Mouse (Mus musculus): ENCODE results near the gene Eef1a1. TPM values are rescaled to one million over a fixed set of nuclear protein-coding genes. Genes with fewer than 3 reads are reported as not detected.
A peak's percentile ranks its signal among the peaks of the same experiment; 100 is the strongest.
"Not testable (repeated sequence)": the region's sequence is repeated elsewhere in the genome, so short reads cannot be mapped to it uniquely, and the experiment has no call there.

Eef1a1 gene
- polyA plus RNA-seq, 1 experiment from 2014 or later: 3,749 TPM

- H3K27ac ChIP-seq: no peak overlapping the region
- H3K9me3 ChIP-seq (ENCODE audit: control insufficient read depth, low read length): no peaks in the 10 kb centered on the region
- DNase-seq (ENCODE audit: low spot score) (no peak), ATAC-seq (ENCODE audit: low FRiP score) (no peak)
- H3K4me2 ChIP-seq (replicated peaks): no peak overlapping the region
- H3K9ac ChIP-seq: no peak overlapping the region
- WGBS: 93% methylated on average over 2 of the region's 2 CpGs
- no peaks in the 10 kb centered on the region for H3K4me1 ChIP-seq (replicated peaks; ENCODE audit: control insufficient read depth, insufficient read depth, low read length)
- no peaks in the 10 kb centered on the region for H3K27me3 ChIP-seq (ENCODE audit: control insufficient read depth, insufficient read depth, low read length)
- H3K4me3 ChIP-seq (replicated peaks; ENCODE audit: low read length): no peak overlapping the region
- H3K36me3 ChIP-seq (replicated peaks; ENCODE audit: control insufficient read depth, insufficient read depth): no peaks in the 10 kb centered on the region
Observed at GRCm38 (mm10) chr9:78526206-78526605, 37.3 kb upstream of the Eef1a1 start.

- no peak overlapping the region for H3K4me3 ChIP-seq (replicated peaks; ENCODE audit: low read length)
- ATAC-seq (ENCODE audit: low FRiP score): no peak
- H3K4me2 ChIP-seq (replicated peaks): no peak overlapping the region
- H3K27me3 ChIP-seq (ENCODE audit: control insufficient read depth, insufficient read depth, low read length): no peaks in the 10 kb centered on the region
- no peaks in the 10 kb centered on the region for H3K4me1 ChIP-seq (replicated peaks; ENCODE audit: control insufficient read depth, insufficient read depth, low read length)
- H3K9ac ChIP-seq: no peak overlapping the region
- H3K36me3 ChIP-seq (replicated peaks; ENCODE audit: control insufficient read depth, insufficient read depth): no peaks in the 10 kb centered on the region
- WGBS: 91% methylated on average over 17 of the region's 17 CpGs
- no peak overlapping the region for H3K27ac ChIP-seq
- no peak for DNase-seq (ENCODE audit: low spot score)
- no peaks in the 10 kb centered on the region for H3K9me3 ChIP-seq (ENCODE audit: control insufficient read depth, low read length)
Observed at GRCm38 (mm10) chr9:78525451-78526135, 36.6 kb upstream of the Eef1a1 start.

DNA sequence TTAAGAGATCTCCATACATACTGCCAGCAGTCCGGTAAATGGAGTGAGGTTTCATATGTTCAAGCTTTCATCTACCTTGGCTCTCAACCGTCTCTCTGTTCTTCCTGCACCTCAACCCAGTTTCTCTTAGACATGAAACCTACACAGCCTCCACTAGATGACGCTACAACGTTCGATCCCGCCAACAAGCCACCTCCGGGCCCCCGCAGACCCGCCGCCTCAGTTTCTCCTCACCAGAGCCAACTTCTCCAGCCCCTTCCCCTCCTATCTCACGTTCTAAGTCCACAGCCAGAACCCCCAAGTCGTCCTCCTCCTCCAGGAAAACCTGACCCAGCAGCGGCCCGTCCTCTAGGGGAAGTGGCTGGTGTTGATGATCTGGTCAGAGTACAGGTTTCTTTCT, 32.7 kb upstream of the Eef1a1 start:
- peaks cover 6% of the 10 kb centered on the region; the same call in 1 of the 2 replicates for H3K4me1 ChIP-seq (replicated peaks; ENCODE audit: control insufficient read depth, insufficient read depth, low read length)
- ATAC-seq (ENCODE audit: low FRiP score) (0 out of 2 replicates have a peak, but pooled peaks have one; percentile 6), DNase-seq (ENCODE audit: low spot score) (peak; percentile 44)
- WGBS: 42% methylated on average over 14 of the region's 14 CpGs
- H3K27me3 ChIP-seq (ENCODE audit: control insufficient read depth, insufficient read depth, low read length): no peaks in the 10 kb centered on the region
- H3K4me3 ChIP-seq (replicated peaks; ENCODE audit: low read length): peak overlapping the region; percentile 38
- no peaks in the 10 kb centered on the region for H3K36me3 ChIP-seq (replicated peaks; ENCODE audit: control insufficient read depth, insufficient read depth)
- H3K9ac ChIP-seq: peak overlapping the region; percentile 58; the same call in 1 of the 2 replicates
- 0 out of 2 replicates have a peak overlapping the region, but pooled peaks have one; percentile 85 for H3K27ac ChIP-seq
- no peaks in the 10 kb centered on the region for H3K9me3 ChIP-seq (ENCODE audit: control insufficient read depth, low read length)
- H3K4me2 ChIP-seq (replicated peaks): peak overlapping the region; percentile 54

DNA sequence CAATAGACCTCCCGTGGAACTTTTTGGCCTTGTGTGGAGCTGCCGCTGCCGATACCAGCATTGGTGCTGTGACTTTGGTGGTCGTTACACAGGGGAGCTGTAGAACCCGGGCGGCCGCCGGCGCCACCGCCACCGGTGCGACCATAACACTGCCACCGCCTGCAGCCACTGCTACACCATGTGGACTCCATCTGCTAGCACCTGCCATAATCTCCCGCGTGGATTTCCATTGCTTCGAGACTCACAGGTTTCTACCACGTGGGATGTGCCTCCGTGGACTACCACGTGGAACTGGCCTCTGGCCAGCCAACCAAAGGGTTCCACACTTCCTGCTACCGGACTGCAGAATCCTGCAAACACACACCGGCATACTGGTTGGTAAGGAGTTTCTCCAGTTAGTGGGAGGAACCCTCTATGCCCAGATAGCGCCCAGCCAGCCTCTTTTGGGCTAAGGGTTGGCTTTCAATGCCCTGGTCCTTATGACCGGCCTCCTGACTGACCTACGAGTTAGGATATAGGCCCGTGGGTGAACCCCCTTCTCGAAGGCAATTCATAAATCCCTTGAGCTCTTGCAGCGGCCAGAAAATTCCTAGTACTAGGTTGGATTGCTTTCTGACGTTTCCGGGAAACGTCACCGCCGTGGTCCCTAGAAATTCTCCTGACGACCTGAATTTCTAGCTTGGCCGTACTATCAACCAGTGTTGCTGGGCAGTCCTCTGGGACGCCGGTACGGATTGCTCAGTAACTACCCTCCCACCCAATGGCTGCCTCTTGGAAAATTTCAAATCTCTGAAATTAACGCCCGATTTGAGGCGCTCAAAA, 32.0 kb upstream of the Eef1a1 start:
- Histone ChIP-seq H3K4me3 (replicated peaks; ENCODE audit: low read length) (peak overlapping the region; percentile 38), H3K9ac (peak overlapping the region; percentile 58), H3K9me3 (ENCODE audit: control insufficient read depth, low read length) (no peaks in the 10 kb centered on the region), H3K4me1 (replicated peaks; ENCODE audit: control insufficient read depth, insufficient read depth, low read length) (peaks cover 6% of the 10 kb centered on the region; the same call in 1 of the 2 replicates), H3K36me3 (replicated peaks; ENCODE audit: control insufficient read depth, insufficient read depth) (no peaks in the 10 kb centered on the region), H3K27ac (peak overlapping the region; percentile 85), H3K27me3 (ENCODE audit: control insufficient read depth, insufficient read depth, low read length) (no peaks in the 10 kb centered on the region), H3K4me2 (replicated peaks) (peak overlapping the region; percentile 54)
- peak; percentile 71 for DNase-seq (ENCODE audit: low spot score)
- 2% methylated on average over 40 of the region's 40 CpGs for WGBS
- ATAC-seq (ENCODE audit: low FRiP score): peak; percentile 77

GRCm38 (mm10) chr9:78520127-78520779, 31.3 kb upstream of the Eef1a1 start:
- H3K4me1 ChIP-seq (replicated peaks; ENCODE audit: control insufficient read depth, insufficient read depth, low read length): peaks cover 6% of the 10 kb centered on the region; the same call in 1 of the 2 replicates
- ATAC-seq (ENCODE audit: low FRiP score) (peak; percentile 79), DNase-seq (ENCODE audit: low spot score) (peak; percentile 75)
- peak overlapping the region; percentile 85 for H3K27ac ChIP-seq
- 3% methylated on average over 15 of the region's 15 CpGs for whole genome bisulfite sequencing
- H3K9ac ChIP-seq: peak overlapping the region; percentile 58
- no peaks in the 10 kb centered on the region for H3K36me3 ChIP-seq (replicated peaks; ENCODE audit: control insufficient read depth, insufficient read depth)
- H3K4me3 ChIP-seq (replicated peaks; ENCODE audit: low read length): peak overlapping the region; percentile 38
- no peaks in the 10 kb centered on the region for H3K27me3 ChIP-seq (ENCODE audit: control insufficient read depth, insufficient read depth, low read length)
- H3K4me2 ChIP-seq (replicated peaks): peak overlapping the region; percentile 54
- no peaks in the 10 kb centered on the region for H3K9me3 ChIP-seq (ENCODE audit: control insufficient read depth, low read length)

- H3K9me3 ChIP-seq (ENCODE audit: control insufficient read depth, low read length); H3K27ac ChIP-seq; DNase-seq (ENCODE audit: low spot score); H3K4me2 ChIP-seq (replicated peaks); H3K4me1 ChIP-seq (replicated peaks; ENCODE audit: control insufficient read depth, insufficient read depth, low read length); H3K4me3 ChIP-seq (replicated peaks; ENCODE audit: low read length); H3K36me3 ChIP-seq (replicated peaks; ENCODE audit: control insufficient read depth, insufficient read depth); H3K27me3 ChIP-seq (ENCODE audit: control insufficient read depth, insufficient read depth, low read length); H3K9ac ChIP-seq; ATAC-seq (ENCODE audit: low FRiP score): not testable (repeated sequence)
- WGBS: 71% methylated on average over 3 of the region's 3 CpGs
Observed at GRCm38 (mm10) chr9:78517237-78517636, 28.3 kb upstream of the Eef1a1 start.

DNA sequence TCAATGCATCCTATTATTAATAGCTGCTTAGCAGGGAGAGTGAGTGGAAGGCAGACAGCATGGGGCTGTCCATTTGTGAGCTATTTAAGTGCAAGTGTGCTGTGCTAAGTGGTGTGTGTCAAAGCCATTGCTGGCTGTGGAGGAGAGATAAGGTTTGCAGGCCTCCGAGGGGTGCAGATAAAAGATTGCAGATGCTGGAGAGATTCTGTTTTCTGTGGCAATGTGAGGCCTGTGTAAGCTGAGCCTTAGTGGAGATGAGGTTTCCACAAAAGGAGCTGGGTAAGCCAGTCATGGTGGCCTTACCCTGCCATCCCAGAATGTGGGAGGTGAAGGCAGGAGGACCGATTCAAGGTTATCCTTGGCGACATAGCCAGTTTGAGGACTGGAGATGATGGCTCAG, 27.2 kb upstream of the Eef1a1 start:
- Histone ChIP-seq H3K27me3 (ENCODE audit: control insufficient read depth, insufficient read depth, low read length) (no peaks in the 10 kb centered on the region), H3K27ac (no peak overlapping the region), H3K9ac (no peak overlapping the region), H3K4me2 (replicated peaks) (no peak overlapping the region), H3K4me3 (replicated peaks; ENCODE audit: low read length) (no peak overlapping the region), H3K9me3 (ENCODE audit: control insufficient read depth, low read length) (no peaks in the 10 kb centered on the region), H3K4me1 (replicated peaks; ENCODE audit: control insufficient read depth, insufficient read depth, low read length) (peaks cover 6% of the 10 kb centered on the region; the same call in 1 of the 2 replicates), H3K36me3 (replicated peaks; ENCODE audit: control insufficient read depth, insufficient read depth) (no peaks in the 10 kb centered on the region)
- ATAC-seq (ENCODE audit: low FRiP score) (no peak), DNase-seq (ENCODE audit: low spot score) (no peak)
- WGBS: 67% methylated on average over 3 of the region's 3 CpGs

DNA sequence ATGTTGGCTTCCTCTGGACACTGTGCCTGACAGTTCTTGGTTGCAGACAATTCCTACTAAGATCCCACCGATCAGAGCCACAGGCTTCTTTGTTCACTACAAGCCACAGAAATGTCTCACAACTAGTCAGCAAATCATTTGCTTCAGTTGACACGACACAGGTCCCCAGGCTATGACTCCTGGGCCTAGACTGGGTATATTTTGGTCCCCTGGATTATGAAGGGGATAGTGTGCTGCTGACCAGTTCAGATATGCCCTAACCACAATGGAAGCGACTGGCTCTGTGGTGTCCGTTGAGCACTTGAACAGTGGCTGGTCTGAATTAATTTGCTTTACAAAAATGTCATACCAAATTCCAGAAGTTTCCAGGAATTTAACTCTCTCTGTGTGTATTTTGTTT, 25.7 kb upstream of the Eef1a1 start:
- Histone ChIP-seq H3K4me2 (replicated peaks) (no peak overlapping the region), H3K27ac (no peak overlapping the region), H3K4me3 (replicated peaks; ENCODE audit: low read length) (no peak overlapping the region), H3K9me3 (ENCODE audit: control insufficient read depth, low read length) (no peaks in the 10 kb centered on the region), H3K27me3 (ENCODE audit: control insufficient read depth, insufficient read depth, low read length) (no peaks in the 10 kb centered on the region), H3K4me1 (replicated peaks; ENCODE audit: control insufficient read depth, insufficient read depth, low read length) (no peaks in the 10 kb centered on the region), H3K9ac (no peak overlapping the region), H3K36me3 (replicated peaks; ENCODE audit: control insufficient read depth, insufficient read depth) (no peaks in the 10 kb centered on the region)
- DNase-seq (ENCODE audit: low spot score): no peak
- no peak for ATAC-seq (ENCODE audit: low FRiP score)
- 86% methylated on average over 4 of the region's 4 CpGs for WGBS

Data from hindbrain, embryonic 14.5 days (tissue).